Mouse (Mus musculus) heart, adult 2 months (tissue): Measurements from ENCODE around the gene Tbc1d16. TPM values are rescaled to one million over a fixed set of nuclear protein-coding genes. Genes with fewer than 3 reads are reported as not detected.

ENCODE experiments used
- DNase-seq, 2 experiments: peaks; one replicate each; pipeline ENCODE4 v3.0.0; 2021
- H3K27ac ChIP-seq: fragments of 200-600 bp; 2 replicates; pipeline ENCODE4 v1.8.1; 2022
- H3K27me3 ChIP-seq: fragments of 200-500 bp; 2 replicates; pipeline ENCODE4 v1.6.1; 2012; ENCODE audit warnings: mild to moderate bottlenecking, low read length, inconsistent platforms, mixed read lengths; ENCODE audit not compliant: control insufficient read depth, insufficient read depth
- H3K36me3 ChIP-seq: fragments of 200-500 bp; 2 replicates; pipeline ENCODE4 v1.6.1; 2012; ENCODE audit warnings: low read length, inconsistent platforms; ENCODE audit not compliant: control insufficient read depth, insufficient read depth
- H3K4me1 ChIP-seq: fragments of 200-500 bp; 2 replicates; pipeline ENCODE4 v1.6.1; 2011; ENCODE audit warnings: low read length; ENCODE audit not compliant: control insufficient read depth, insufficient read depth
- H3K4me3 ChIP-seq: fragments of 200-600 bp; 2 replicates; pipeline ENCODE4 v1.8.1; 2022
- H3K79me2 ChIP-seq: fragments of 200-500 bp; replicated peaks from 2 replicates; pipeline ENCODE4 v1.6.1; 2012; ENCODE audit warnings: mild to moderate bottlenecking, inconsistent platforms, low read length, moderate library complexity, mixed read lengths; ENCODE audit not compliant: control insufficient read depth, insufficient read depth
- H3K9ac ChIP-seq: fragments of 200-500 bp; 2 replicates; pipeline ENCODE4 v1.6.1; 2012; ENCODE audit warnings: low read depth, mild to moderate bottlenecking, control low read depth, inconsistent platforms, low read length, mixed read lengths
- CTCF ChIP-seq: fragments of 200-600 bp; IDR thresholded peaks from 2 replicates; pipeline ENCODE4 v1.8.1; 2022; ENCODE audit warnings: antibody characterized with exemption, mild to moderate bottlenecking, moderate library complexity
- EP300 ChIP-seq: fragments of 200-500 bp; IDR thresholded peaks from 2 replicates; pipeline ENCODE4 v1.6.1; 2011; ENCODE audit warnings: low read depth, low read length, control low read depth; ENCODE audit not compliant: insufficient read depth
- POLR2A ChIP-seq: fragments of 200-500 bp; IDR thresholded peaks from 2 replicates; pipeline ENCODE4 v1.6.1; 2011; ENCODE audit warnings: mild to moderate bottlenecking, low read depth, low read length, control low read depth; ENCODE audit not compliant: insufficient read depth
- WGBS: fragments of 180-500 bp; shearing (Covaris S2); methylation state at CpG from one replicate; pipeline ENCODE4 v1.1.7; 2018; 5-methylcytosine and 5-hydroxymethylcytosine counted together
- intact Hi-C: fragments of 180-260 bp; cut with DNase I; formaldehyde crosslinking; loops from one replicate; pipeline ENCODE4 v1.15.1; 2025
- polyA plus RNA-seq: library from polyadenylated mRNA; depleted of rRNA; stranded (reverse); fragments of >200 nt; gene quantifications from 2 replicates; pipeline ENCODE4 v1.2.3, GENCODE M21; 2012
- total RNA-seq, 2 experiments: library from RNA; stranded (reverse); gene quantifications; 2 replicates each; pipeline ENCODE4 v1.2.3; 2021

The Tbc1d16 gene
- total and polyA plus RNA-seq, 3 experiments: 26.0 to 73.7 (median 61.0) TPM

- WGBS: 72% methylated on average over 7 of the region's 7 CpGs
- DNase-seq: no peak
- no peak for TF ChIP-seq CTCF
- no peak for TF ChIP-seq EP300
- no peak for TF ChIP-seq POLR2A
- Histone ChIP-seq H3K79me2 (no peaks in the 10 kb centered on the region), H3K4me3 (no peak overlapping the region), H3K4me1 (no peaks in the 10 kb centered on the region), H3K36me3 (no peaks in the 10 kb centered on the region), H3K27ac (no peak overlapping the region), H3K27me3 (no peaks in the 10 kb centered on the region), H3K9ac (no peak overlapping the region)
- intact Hi-C loops: no loop called here
Measured at GRCm38 (mm10) chr11:119118905-119119304, 109.4 kb downstream of the Tbc1d16 start.

GRCm38 (mm10) chr11:119117945-119118344 is 110.4 kb downstream of the Tbc1d16 start:
- no peak overlapping the region for H3K9ac ChIP-seq
- no peak for DNase-seq
- H3K36me3 ChIP-seq: no peaks in the 10 kb centered on the region
- no peak overlapping the region for H3K27ac ChIP-seq
- TF ChIP-seq POLR2A (no peak), CTCF (no peak)
- no peaks in the 10 kb centered on the region for H3K27me3 ChIP-seq
- no peaks in the 10 kb centered on the region for H3K4me1 ChIP-seq
- intact Hi-C loops: no loop called here
- no peak overlapping the region for H3K4me3 ChIP-seq
- WGBS: 65% methylated on average over 7 of the region's 7 CpGs
- H3K79me2 ChIP-seq: no peaks in the 10 kb centered on the region

- no peak for DNase-seq
- intact Hi-C loops: no loop called here
- Histone ChIP-seq H3K4me3 (no peak overlapping the region), H3K27ac (no peak overlapping the region), H3K36me3 (no peaks in the 10 kb centered on the region), H3K9ac (no peak overlapping the region), H3K4me1 (no peaks in the 10 kb centered on the region), H3K79me2 (no peaks in the 10 kb centered on the region), H3K27me3 (no peaks in the 10 kb centered on the region)
- 70% methylated on average over 4 of the region's 4 CpGs for WGBS
- TF ChIP-seq CTCF: no peak
- no peak for TF ChIP-seq POLR2A
- TF ChIP-seq EP300: no peak
Measured at GRCm38 (mm10) chr11:119116992-119117391, 111.3 kb downstream of the Tbc1d16 start.

- DNase-seq: no peak
- intact Hi-C loops: no loop called here
- no peak overlapping the region; the same call in 1 of the 2 replicates for H3K9ac ChIP-seq
Measured at GRCm38 (mm10) chr11:119112721-119113120, 115.6 kb downstream of the Tbc1d16 start.

GRCm38 (mm10) chr11:119111345-119111744 is 117.0 kb downstream of the Tbc1d16 start:
- intact Hi-C loops: no loop called here
- H3K36me3 ChIP-seq: no peaks in the 10 kb centered on the region
- H3K27me3 ChIP-seq: no peaks in the 10 kb centered on the region
- no peak overlapping the region for H3K27ac ChIP-seq
- no peak overlapping the region for H3K4me3 ChIP-seq
- no peak for DNase-seq
- no peaks in the 10 kb centered on the region for H3K79me2 ChIP-seq
- no peaks in the 10 kb centered on the region for H3K4me1 ChIP-seq
- WGBS: 23% methylated on average over 7 of the region's 7 CpGs
- no peak overlapping the region for H3K9ac ChIP-seq
- TF ChIP-seq POLR2A (no peak), CTCF (no peak), EP300 (no peak)

More at GRCm38 (mm10) chr11:119112721-119113120, 115.6 kb downstream of the Tbc1d16 start:
- H3K27me3 ChIP-seq: no peaks in the 10 kb centered on the region
- no peaks in the 10 kb centered on the region for H3K4me1 ChIP-seq
- H3K4me3 ChIP-seq: no peak overlapping the region
- no peak overlapping the region for H3K27ac ChIP-seq
- TF ChIP-seq POLR2A (no peak), EP300 (no peak), CTCF (no peak)
- no peaks in the 10 kb centered on the region for H3K79me2 ChIP-seq
- no peaks in the 10 kb centered on the region for H3K36me3 ChIP-seq

GRCm38 (mm10) chr11:119109415-119110071 is 118.8 kb downstream of the Tbc1d16 start:
- intact Hi-C loops: no loop called here
- Histone ChIP-seq H3K79me2 (no peaks in the 10 kb centered on the region), H3K4me1 (no peaks in the 10 kb centered on the region), H3K9ac (no peak overlapping the region), H3K27ac (no peak overlapping the region), H3K36me3 (no peaks in the 10 kb centered on the region), H3K27me3 (no peaks in the 10 kb centered on the region), H3K4me3 (no peak overlapping the region)
- TF ChIP-seq POLR2A (no peak), EP300 (no peak), CTCF (no peak)
- WGBS: 76% methylated on average over 9 of the region's 9 CpGs
- no peak for DNase-seq
